Mouse (Mus musculus): ENCODE measurements around the gene Muc20. TPM values are rescaled to one million over a fixed set of nuclear protein-coding genes. Genes with fewer than 3 reads are reported as not detected.

Muc20 gene
- total and polyA plus RNA-seq, 2 experiments from 2014 or later, result not detected

DNA sequence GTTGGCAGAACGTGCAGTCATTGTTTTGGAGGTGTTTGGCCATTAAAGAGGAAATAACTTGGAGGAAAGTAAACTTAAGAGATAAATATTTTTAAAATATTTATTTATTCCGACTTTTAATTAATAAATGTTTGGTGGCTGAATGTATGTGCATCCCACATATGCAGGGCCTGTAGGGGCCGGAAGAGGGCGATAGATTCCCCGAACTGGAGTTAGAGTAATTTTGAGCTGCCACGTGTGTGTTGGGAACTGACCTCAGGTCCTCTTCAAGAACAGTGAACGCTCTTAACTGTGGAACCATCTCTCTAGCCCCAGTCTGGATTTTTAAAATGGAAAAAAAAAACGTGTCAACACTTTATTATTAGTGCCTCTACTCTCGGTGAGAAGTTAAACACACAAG lies 16.1 kb upstream of the Muc20 start:
- DNase-seq, result no peak
- no peak overlapping the region for H3K9ac ChIP-seq
- H3K4me1 ChIP-seq (ENCODE audit: insufficient read depth), result 0 out of 2 replicates have a peak, but pooled peaks cover 4% of the 10 kb centered on the region
- 54% methylated on average over 9 of the region's 9 CpGs for WGBS
- H3K4me2 ChIP-seq (ENCODE audit: low read depth), result no peak overlapping the region
- H3K4me3 ChIP-seq (ENCODE audit: low read depth, low read length), result no peak overlapping the region
- no peak for ATAC-seq
- no peaks in the 10 kb centered on the region for H3K36me3 ChIP-seq (ENCODE audit: insufficient read depth)
- H3K27ac ChIP-seq (ENCODE audit: low read depth, low read length), result no peak overlapping the region
- H3K9me3 ChIP-seq (ENCODE audit: low read length), result no peaks in the 10 kb centered on the region
- H3K27me3 ChIP-seq (ENCODE audit: insufficient read depth, low read length), result no peaks in the 10 kb centered on the region
- no peak for TF ChIP-seq CTCF (IDR thresholded peaks at IDR 0.05; ENCODE audit: low read depth)

DNA sequence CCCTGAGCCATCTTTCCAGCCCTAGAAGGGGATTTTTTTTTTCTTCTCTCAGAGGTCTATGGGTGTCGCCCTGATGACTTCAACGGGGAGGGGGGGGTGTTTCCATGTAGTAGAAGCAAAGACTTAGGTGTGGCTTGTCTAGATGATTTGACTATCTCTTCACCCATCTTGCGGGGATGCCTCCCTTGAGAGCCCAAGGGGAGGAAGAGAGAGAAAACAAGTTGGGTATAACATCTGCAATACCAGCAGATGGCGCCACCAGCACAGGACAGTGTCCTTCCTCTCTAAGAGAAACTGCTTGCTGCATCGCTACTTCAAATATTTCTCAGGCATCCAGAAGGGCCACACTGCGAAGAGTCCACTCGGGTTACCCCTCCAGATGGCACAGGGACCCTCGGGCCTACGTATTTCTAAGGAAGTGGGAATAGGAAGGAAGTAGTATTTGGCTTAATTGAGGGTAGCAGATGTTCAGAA lies 15.7 kb upstream of the Muc20 start:
- WGBS, result 4% methylated on average over 9 of the region's 9 CpGs
- Histone ChIP-seq H3K4me2 (ENCODE audit: low read depth) (no peak overlapping the region), H3K4me1 (ENCODE audit: insufficient read depth) (0 out of 2 replicates have a peak, but pooled peaks cover 4% of the 10 kb centered on the region), H3K27ac (ENCODE audit: low read depth, low read length) (no peak overlapping the region), H3K27me3 (ENCODE audit: insufficient read depth, low read length) (no peaks in the 10 kb centered on the region), H3K9ac (no peak overlapping the region), H3K4me3 (ENCODE audit: low read depth, low read length) (no peak overlapping the region), H3K9me3 (ENCODE audit: low read length) (no peaks in the 10 kb centered on the region), H3K36me3 (ENCODE audit: insufficient read depth) (no peaks in the 10 kb centered on the region)
- DNase-seq, result peak; percentile 86
- ATAC-seq, result peak; percentile 62
- peak; percentile 95 for TF ChIP-seq CTCF (IDR thresholded peaks at IDR 0.05; ENCODE audit: low read depth)

DNA sequence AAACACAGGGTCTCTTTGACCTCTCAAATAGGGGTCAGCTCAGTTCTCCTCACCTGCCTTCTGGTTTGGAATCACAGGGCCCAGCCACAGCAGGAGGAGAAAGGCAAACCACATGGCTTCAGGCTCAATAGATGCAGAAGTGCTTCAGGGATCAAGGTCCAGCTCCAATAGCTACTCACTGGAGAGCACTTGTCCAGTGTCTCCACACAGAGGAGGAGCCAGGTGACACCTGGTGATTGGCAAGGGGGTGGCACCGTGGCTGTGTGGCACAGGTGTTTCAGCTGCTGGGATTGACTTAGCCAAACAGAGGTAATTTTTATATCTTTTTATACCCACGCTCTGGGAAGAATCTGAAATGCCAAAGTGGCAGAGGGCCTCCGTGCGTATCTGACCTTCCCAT lies 13.1 kb upstream of the Muc20 start, which contains the start of gene Smbd1:
Gene Smbd1 (minus strand): TSS at position 157 of the 400 bp plus-strand sequence.
- H3K27me3 ChIP-seq (ENCODE audit: insufficient read depth, low read length), result no peaks in the 10 kb centered on the region
- no peaks in the 10 kb centered on the region for H3K36me3 ChIP-seq (ENCODE audit: insufficient read depth)
- H3K4me2 ChIP-seq (ENCODE audit: low read depth), result no peak within 1 kb of the TSS
- H3K9me3 ChIP-seq (ENCODE audit: low read length), result no peaks in the 10 kb centered on the region
- no peak within 1 kb of the TSS for H3K4me3 ChIP-seq (ENCODE audit: low read depth, low read length)
- 0 out of 2 replicates have a peak, but pooled peaks cover 4% of the 10 kb centered on the region for H3K4me1 ChIP-seq (ENCODE audit: insufficient read depth)
- no peak for TF ChIP-seq CTCF (IDR thresholded peaks at IDR 0.05; ENCODE audit: low read depth)
- DNase-seq, result no peak
- H3K27ac ChIP-seq (ENCODE audit: low read depth, low read length), result no peak within 1 kb of the TSS
- H3K9ac ChIP-seq, result no peak within 1 kb of the TSS
- 90% methylated on average over 4 of the region's 4 CpGs for WGBS
- no peak for ATAC-seq

DNA sequence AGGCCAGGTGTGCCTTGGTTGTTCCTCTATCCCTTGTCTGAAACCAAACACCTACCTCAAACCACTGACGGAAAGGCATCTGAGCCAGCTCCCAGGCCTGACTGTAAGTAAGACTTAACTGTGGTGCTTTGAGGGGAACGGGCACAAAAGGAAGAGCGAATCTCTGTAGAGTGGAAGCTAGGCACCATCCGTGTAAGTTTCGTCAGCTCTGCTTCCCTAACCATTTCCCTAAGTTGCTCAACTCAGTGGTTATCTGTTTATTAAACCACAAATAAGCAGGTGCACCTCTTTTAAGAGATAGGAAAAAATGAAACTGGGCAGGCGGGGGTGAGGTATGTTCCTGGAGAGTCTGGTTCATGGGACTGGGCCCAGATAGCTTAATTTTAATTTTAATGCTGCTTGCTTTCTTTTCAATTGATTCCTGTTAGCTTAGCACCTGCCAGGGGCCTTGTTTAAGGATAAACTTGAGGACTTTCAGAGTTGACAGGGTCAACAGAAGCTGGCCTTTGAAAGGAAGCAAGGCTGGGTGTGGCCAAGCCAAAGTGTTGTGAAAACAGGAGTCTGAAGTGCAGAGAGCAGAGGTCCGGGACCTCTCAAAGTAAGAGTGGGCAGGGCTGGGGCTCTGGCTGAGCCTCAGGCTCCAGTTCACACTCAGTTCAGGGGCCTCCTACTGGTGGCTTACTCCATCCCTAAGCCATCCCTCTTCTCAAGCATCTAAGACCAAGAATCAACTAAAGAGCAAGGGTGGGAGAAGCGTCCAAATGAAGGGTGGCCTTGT lies 10.4 kb upstream of the Muc20 start:
- Histone ChIP-seq H3K4me1 (ENCODE audit: insufficient read depth) (no peaks in the 10 kb centered on the region), H3K27me3 (ENCODE audit: insufficient read depth, low read length) (no peaks in the 10 kb centered on the region), H3K27ac (ENCODE audit: low read depth, low read length) (no peak overlapping the region), H3K36me3 (ENCODE audit: insufficient read depth) (no peaks in the 10 kb centered on the region), H3K9me3 (ENCODE audit: low read length) (no peaks in the 10 kb centered on the region), H3K4me2 (ENCODE audit: low read depth) (no peak overlapping the region), H3K4me3 (ENCODE audit: low read depth, low read length) (no peak overlapping the region), H3K9ac (no peak overlapping the region)
- ATAC-seq (no peak), DNase-seq (no peak)
- 65% methylated on average over 8 of the region's 8 CpGs for WGBS
- no peak for TF ChIP-seq CTCF (IDR thresholded peaks at IDR 0.05; ENCODE audit: low read depth)

DNA sequence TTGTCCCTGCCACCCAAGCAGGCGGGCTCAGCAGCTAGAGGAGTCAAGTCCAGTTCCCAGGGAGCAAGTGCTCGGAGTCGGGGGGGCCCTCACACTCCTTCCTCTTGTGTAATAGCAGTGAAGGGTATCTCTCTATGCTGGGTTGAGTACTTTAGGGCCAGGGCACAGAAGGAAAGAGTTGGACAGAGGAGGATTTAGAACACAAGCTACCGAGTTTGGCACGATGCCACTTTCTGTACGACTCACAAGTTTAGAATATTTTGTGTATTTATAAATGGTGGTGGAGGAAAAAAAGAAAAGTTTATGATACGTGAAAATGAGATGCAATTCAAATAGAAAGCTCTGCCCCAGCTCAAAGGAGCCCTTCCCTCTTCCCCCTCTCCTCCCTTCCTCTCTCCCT lies 7.9 kb upstream of the Muc20 start:
- H3K27ac ChIP-seq (ENCODE audit: low read depth, low read length), result no peak overlapping the region
- WGBS, result 78% methylated on average over 7 of the region's 7 CpGs
- no peak for DNase-seq
- no peaks in the 10 kb centered on the region for H3K36me3 ChIP-seq (ENCODE audit: insufficient read depth)
- H3K4me1 ChIP-seq (ENCODE audit: insufficient read depth), result no peaks in the 10 kb centered on the region
- no peaks in the 10 kb centered on the region for H3K27me3 ChIP-seq (ENCODE audit: insufficient read depth, low read length)
- no peak overlapping the region for H3K4me2 ChIP-seq (ENCODE audit: low read depth)
- no peak for TF ChIP-seq CTCF (IDR thresholded peaks at IDR 0.05; ENCODE audit: low read depth)
- H3K9ac ChIP-seq, result no peak overlapping the region
- ATAC-seq, result no peak
- no peaks in the 10 kb centered on the region for H3K9me3 ChIP-seq (ENCODE audit: low read length)
- H3K4me3 ChIP-seq (ENCODE audit: low read depth, low read length), result no peak overlapping the region

DNA sequence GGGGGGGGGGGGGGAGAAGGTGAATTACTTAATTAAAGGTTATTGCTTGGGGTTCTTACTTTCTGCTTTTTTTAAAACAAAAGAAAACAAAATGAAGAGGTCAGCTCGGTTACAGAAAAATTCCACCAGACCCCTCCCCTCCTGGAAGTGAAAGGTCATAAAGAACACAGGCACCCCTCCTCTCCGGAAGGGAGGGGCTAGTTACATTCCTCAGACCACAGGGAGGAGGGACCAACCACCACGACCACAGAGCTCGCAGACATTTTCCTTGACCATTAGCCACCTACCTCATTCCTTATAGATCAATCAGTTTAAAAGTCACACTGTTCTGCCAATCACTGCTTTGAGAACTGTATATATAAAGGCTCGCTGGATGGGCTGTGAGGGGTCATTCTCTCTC lies 6.7 kb upstream of the Muc20 start:
- no peak overlapping the region for H3K4me3 ChIP-seq (ENCODE audit: low read depth, low read length)

DNA sequence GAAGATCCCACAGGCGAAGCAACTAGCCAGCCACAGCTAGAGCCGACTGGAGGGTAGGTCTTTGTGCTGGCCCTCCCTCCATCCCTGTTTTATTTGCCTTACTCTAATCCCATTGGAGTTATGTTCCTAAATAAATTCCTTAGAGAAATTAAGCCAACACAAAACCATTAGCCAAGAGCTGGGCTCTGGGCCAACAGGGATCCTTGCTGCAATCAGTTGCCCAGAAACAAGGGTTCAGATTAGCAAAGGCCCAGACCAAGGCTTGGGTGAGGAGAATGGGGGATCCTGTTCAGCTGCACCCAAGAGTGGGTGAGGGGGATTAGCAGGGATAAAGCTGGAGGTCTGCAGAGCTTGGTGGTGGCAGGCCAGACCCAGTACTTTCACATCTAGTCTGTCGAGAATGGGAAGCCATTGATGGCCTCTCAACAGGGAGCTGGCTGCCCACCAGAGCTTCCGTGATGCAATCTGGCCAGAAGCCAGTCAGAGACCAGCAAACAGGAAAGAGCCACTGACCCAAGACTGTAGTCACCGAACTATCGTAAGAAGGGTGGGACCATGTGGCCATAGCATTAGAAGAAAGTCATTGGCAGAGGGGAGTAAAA lies 6.1 kb upstream of the Muc20 start:
- H3K27ac ChIP-seq (ENCODE audit: low read depth, low read length), result peak overlapping the region; percentile 50; the same call in 1 of the 2 replicates
- no peak for TF ChIP-seq CTCF (IDR thresholded peaks at IDR 0.05; ENCODE audit: low read depth)
- DNase-seq (peak; percentile 73), ATAC-seq (peak; percentile 94)
- no peak overlapping the region for H3K4me2 ChIP-seq (ENCODE audit: low read depth)
- no peak overlapping the region for H3K9ac ChIP-seq
- H3K4me3 ChIP-seq (ENCODE audit: low read depth, low read length), result no peak overlapping the region
- no peaks in the 10 kb centered on the region for H3K36me3 ChIP-seq (ENCODE audit: insufficient read depth)
- no peaks in the 10 kb centered on the region for H3K4me1 ChIP-seq (ENCODE audit: insufficient read depth)
- 20% methylated on average over 6 of the region's 6 CpGs for WGBS
- no peaks in the 10 kb centered on the region for H3K9me3 ChIP-seq (ENCODE audit: low read length)
- no peaks in the 10 kb centered on the region for H3K27me3 ChIP-seq (ENCODE audit: insufficient read depth, low read length)

More for the DNA sequence above, 6.7 kb upstream of the Muc20 start:
- H3K4me2 ChIP-seq (ENCODE audit: low read depth), result no peak overlapping the region
- 58% methylated on average over 5 of the region's 5 CpGs for WGBS
- TF ChIP-seq CTCF (IDR thresholded peaks at IDR 0.05; ENCODE audit: low read depth), result no peak
- ATAC-seq (no peak), DNase-seq (no peak)
- no peaks in the 10 kb centered on the region for H3K9me3 ChIP-seq (ENCODE audit: low read length)
- no peak overlapping the region for H3K27ac ChIP-seq (ENCODE audit: low read depth, low read length)
- H3K4me1 ChIP-seq (ENCODE audit: insufficient read depth), result no peaks in the 10 kb centered on the region
- H3K36me3 ChIP-seq (ENCODE audit: insufficient read depth), result no peaks in the 10 kb centered on the region
- H3K9ac ChIP-seq, result no peak overlapping the region
- no peaks in the 10 kb centered on the region for H3K27me3 ChIP-seq (ENCODE audit: insufficient read depth, low read length)

Measured in forebrain, postnatal 0 days (tissue).